Mouse (Mus musculus): ENCODE data around the gene Ift27.

Gene Ift27

DNA sequence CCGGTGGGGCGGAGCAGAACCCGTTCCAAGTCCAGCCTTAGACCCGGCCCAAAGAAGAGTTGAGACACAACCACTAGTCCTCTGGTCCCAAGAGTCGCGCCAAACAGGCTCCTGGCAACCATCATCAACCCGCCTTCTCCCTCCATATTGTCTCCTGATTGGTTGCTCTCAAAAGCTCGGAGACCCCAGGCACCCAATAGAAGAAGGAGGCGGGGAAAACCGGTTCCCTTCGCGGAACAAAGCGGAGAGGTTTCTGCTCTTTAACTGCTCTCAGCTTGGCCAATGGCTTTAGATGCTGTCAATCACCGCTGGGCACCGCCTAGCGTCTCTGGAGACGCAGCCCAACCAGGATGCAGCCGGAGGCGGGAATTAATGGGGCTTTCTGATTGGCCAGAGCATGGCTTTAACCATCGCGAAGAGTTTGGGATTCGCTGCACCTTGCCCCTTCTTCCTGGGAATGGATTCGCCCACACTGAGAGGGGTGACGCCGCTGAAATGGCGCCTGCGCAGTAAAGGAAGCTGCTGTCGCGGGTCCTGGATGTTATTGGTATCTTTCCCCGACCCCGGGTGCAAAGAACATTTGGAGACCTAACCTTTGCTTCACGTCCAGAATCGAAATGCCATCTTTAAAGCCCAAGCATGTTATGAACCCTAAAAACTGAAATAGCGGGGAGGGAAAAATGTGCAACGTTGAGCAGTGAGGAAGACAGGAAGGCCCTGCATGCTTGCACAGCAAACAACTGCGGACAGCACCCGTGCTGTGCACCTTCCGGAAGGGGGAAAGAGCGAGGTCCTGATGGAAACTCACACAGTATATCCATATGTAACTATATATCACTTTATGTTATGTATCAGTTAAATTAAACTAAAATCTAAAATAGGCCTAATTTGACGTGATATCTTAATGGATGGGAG, at the start of gene Ift27:
Ift27 (minus strand) TSS at position 136 of the 915 bp plus-strand sequence.
- DNase-seq (ENCODE audit: low spot score), result peak; percentile 99

DNA sequence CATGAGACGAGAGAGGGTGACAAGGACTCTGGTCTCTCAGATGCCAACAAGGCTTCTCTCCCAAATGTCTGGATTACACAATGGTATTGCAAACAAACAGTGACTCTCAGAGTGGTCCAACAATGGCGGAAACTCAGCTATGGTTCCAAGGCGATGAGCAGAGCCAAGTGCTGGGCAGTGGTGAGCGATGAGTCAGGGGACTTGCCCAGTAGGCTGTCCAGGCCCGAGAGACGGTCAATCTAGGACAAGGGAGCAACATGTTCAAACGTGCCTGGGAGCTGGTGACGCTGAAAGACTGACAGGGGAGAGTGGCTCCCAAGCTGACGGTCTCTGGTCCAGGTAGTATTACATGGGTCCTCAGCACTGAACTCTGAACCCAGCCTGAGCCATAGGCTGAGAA, 41.4 kb upstream of the Ift27 start:
- no peak for DNase-seq (ENCODE audit: low spot score)

DNA sequence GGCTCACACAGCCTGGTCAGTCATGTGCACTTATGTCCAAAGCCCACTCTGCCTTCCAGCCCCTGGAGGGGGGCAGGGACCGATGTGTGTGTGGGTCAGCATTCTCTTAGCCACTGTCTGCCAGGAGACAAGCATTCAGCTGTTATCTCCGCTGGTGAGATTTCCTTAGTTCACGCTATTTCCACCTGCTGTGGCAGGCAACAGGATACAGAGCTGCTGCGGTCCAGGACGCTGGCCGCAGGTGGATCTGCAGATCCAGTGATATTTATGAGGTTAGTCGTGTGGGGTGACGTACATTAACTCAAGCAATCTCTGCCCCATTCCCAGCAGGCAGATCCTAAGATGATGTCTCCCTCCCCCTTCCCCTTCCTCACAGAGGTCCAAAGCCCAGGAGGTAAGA, 37.5 kb upstream of the Ift27 start:
- no peak for DNase-seq (ENCODE audit: low spot score)

DNA sequence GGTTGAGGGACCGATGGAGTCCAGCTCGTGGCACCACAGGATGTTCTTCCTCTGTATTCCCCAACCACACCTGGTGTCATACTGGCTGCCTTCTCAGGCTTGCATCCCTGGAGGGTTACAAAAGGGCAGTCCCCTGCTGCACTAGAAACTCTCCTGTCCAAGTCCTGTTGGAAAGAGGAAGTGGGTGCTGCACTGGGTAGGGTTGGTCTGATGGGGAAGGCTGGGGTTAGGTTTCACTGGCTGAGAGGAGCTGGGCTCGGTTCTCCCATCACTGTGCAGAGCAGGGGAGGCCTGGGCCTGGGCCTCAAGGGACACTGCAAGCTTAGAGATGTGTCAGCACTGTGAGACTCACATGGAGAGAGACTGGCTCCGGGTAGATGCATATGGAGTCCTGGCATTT, 36.3 kb upstream of the Ift27 start:
- no peak for DNase-seq (ENCODE audit: low spot score)

DNA sequence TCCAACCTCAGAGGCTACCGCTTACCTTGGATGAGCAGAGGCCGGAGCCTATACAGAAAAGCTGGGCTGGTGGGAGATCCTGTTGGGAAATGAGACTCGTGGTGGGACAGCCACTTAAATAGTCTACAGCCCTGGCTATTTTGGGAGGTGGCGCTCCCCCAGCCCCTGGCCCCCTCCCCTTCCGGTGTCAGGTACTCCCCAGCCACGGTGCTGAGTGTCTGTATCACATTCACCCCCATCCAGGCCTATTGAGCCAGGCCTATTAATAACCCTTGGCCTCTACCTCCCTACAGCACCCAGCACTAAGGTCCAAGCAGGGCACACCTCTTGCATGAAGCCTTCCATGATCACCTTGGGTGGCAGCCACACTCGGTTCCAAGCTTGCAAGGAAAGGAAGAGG, 32.4 kb upstream of the Ift27 start, which contains the start of gene Pvalb:
Pvalb (minus strand) TSS at position 89 of the 400 bp plus-strand sequence.
- DNase-seq (ENCODE audit: low spot score), result no peak

DNA sequence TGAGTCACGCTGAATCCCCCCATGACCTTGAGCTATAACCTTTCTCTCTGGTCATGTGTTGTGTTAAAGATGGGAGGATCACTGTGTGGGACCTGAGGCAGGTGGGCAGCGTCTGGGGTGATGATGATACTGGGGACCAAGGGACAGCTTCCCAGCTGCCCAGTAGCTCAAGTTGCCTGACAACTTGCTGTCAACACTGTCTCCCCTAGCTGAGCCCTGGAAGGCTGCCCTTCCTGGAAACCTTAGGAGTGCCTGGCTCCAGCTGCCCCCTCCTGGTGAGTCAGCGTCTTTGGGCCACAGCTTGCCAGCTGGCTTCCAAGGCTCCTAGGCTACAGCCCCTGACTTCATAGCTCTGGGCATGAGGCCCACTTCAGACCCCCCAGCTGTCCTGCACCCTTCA, 31.3 kb upstream of the Ift27 start:
- no peak for DNase-seq (ENCODE audit: low spot score)

DNA sequence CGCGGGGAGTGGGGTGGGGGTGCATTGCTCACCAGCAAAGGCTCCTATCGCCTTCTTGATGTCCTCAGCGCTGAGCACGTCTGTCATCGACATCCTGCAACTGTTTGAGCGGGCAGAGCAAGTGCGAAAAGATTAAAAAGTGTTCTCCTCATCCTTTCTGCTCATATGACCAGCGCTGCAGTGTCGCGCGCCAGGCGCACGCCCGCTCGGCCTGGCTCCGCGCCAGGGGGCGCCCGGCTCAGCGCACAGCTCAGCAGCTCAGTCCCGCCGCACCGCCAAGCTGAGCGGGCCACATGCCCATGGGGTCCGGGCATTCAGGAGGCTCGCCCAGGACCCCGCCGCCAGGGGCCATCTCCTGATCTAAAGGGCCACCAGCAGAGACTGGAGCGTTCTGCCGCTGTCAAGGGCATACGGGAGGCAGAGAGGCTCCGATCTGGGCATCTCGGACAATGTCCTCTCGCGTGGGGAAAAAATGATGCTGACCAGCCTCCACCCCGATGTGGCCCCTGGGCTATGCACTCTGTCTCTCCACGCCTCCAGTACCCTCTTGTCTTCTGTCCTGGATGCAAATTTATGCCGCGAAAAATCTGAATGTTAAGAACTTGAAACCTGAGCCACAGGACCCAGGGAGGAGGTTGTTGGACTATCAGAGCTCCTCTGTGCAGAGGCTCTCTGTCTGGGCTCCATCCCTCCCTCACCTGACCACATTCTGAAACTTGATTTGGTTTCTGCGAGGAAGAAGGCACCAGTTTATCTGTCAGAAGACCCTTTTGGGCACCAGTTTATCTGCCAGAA, 30.3 kb upstream of the Ift27 start:
- DNase-seq (ENCODE audit: low spot score), result no peak

DNA sequence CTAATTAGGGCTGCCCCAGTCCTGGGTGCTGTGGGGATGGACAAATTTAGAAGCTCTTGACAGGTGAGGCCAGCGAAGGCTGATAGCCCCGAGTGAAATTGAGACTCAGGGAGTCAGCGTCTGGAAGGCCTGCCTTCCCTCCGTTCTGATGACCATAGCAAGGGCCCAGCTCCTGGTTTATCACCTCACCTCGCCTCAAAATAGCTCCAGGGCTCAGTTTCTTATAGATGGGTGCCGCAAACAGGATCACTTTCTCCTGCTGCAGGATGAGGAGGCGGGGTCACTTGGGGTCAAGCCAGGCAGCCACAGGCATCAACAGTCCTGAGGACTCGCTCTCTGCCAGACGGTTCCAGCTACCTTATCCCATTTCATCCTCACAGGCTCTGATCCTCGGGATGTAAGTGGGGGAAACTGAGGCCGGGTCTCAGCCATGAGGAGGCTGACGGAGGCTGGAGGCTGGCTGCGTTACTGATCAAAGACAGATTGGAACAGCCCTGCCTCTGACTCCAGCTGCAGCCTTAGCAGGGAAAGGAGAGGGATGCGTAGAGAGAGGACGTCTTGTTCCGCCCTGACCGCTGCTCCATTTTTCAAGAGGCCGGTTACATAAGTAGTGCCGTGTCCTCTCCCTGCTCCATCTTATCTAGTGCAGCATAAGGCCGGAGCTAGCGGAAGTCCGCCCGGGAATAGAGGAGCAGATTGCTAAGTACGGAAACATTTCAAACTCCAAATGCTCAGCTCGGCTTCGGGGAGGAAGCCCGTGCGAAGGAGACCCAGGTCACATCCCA, 21.4 kb upstream of the Ift27 start:
- DNase-seq (ENCODE audit: low spot score), result no peak

DNA sequence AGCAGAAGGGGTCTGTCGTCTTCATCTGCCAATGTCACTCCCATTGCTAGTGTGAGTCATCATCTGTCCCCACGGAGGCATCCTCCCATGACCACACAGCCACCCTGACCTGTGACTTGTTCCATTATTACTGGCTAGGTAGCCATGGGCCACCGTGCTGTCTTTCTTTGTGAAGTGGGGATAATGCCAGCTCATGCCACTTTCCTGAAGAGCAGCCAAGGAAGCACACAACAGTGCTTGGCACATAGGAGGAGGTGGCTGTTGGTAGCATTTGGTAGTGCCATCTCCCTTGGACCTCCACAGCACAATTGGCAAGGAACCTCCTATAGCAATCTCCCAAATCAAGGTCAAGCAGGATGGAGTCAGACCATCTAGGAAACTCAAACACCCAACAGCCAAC, 20.4 kb upstream of the Ift27 start:
- DNase-seq (ENCODE audit: low spot score), result no peak

DNA sequence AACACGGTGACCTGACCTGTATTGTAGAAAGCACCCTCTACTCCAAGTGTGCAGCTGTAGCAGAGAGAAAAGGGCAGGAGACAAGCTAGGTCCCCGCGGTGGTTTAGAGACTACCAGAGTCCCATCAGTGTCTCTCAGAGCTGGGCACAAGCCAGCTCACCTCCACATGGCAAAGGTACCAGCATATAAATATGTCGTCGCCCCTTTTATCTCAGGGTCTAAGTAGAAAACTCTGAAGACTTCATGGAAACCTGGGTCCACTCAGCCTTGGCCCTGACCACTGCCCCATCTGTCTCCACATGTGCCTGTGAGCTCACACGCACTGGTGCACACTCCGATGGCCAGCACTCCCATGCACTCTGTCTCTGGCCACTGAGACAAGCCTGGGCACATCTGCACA, 15.7 kb upstream of the Ift27 start:
- no peak for DNase-seq (ENCODE audit: low spot score)

DNA sequence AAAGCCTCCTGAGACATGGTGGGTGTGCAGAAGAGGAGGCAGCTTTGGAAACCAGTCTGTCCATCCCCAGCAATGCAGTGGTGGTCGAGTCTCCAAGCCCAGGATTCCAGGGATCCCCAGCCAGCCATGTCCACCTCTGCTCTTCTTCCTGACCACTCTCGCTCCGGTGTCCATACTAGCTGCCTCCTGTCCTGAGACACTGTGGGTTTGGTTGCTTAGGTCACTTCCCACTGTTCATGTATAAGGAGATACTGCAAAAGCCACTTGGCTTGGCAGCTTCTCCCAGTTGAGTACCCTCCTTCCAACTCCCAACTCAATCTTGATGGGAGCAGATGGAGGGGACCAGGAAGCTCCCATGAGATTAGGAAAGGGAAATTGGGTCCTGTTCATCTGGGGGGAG, 14.6 kb upstream of the Ift27 start:
- no peak for DNase-seq (ENCODE audit: low spot score)

DNA sequence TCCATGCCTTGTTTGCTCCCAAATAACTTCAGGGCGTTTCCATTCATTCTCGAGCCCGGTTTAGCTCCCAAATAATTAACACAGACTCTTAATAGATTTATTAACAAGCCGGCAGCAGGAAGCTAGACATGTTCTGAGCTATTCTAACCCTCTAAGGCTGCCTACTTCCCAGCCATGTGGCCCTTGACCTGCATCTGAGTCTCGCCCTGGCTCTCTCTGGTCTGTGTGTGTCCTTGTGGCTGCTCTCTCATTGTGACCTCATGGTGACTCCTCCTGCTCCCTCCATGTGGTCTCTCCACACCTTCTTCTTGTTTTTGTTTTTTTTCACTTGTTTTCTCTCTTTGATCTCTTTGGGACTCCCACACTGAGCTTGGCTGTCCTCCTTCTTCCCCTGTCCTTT, 13.0 kb upstream of the Ift27 start:
- DNase-seq (ENCODE audit: low spot score), result no peak

DNA sequence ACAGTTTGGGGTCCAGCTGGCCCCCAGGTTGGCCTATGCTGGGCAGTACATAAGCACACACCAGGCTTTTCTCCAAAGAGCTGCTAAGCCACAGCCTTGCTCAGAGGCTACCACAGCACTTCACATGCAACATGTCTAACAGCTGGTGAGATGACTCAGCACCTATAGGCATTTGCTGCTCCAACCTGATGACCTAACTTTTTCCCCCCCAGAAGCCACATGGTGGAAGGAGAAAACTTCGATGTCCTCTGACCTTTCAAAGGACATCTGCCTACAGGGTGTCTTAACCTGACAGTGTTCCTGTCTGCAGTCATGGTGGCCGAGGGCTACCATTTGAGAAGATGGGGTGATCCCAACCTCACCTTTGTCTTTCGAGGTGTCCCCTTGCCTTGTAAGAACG, 11.7 kb upstream of the Ift27 start:
- no peak for DNase-seq (ENCODE audit: low spot score)

DNA sequence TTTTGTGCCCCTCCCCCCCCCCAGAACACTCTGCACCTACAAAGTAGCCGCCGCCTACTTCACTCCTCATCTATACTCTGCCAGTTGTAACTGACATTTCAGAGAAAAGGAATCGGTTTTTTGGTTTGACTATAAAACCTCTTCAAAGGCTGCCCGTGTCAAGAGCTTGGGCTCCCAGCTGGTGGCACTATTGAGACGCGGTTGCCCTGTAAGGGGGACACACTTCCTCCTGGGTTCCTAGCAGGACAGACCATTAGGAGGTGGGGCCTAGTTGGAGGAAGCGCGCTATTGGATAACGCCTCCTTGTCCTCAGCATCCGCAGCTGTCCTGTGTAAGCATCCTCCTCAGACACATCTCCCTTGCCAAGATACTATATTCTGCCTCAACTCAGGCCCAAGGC, 10.9 kb upstream of the Ift27 start:
- no peak for DNase-seq (ENCODE audit: low spot score)

DNA sequence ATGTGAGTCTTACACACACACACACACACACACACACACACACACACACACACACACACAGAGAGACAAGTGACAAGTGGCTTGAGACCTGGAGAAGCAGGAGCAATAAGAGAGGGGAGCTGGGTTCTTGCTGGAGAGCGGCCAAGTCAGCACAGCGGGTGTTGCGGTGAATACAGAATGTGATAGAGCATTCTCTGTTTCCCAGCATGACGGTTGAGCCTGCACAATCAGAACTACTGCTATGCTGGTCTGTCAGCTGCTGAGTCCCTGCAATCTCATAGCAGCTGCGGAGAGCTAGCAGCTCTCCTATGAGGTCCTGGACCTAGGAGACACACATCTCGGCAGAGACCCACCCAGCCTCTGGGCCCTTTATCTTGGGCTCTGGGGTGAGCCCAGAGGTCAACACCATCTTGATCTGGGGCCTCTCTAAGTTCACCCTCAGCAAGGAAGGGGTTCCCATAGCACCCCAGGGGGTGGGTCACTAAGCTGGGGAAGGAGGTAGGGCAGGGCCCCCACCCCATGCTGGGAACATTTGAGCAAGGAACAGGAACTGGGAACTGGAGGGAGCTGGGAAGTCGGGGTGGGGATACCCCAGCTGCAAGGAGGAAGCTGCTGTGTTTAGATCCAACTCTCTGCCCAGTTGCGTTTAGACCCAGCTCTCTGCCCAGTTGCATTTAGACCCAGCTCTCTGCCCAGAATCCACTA, 7.9 kb upstream of the Ift27 start:
- DNase-seq (ENCODE audit: low spot score), result no peak

DNA sequence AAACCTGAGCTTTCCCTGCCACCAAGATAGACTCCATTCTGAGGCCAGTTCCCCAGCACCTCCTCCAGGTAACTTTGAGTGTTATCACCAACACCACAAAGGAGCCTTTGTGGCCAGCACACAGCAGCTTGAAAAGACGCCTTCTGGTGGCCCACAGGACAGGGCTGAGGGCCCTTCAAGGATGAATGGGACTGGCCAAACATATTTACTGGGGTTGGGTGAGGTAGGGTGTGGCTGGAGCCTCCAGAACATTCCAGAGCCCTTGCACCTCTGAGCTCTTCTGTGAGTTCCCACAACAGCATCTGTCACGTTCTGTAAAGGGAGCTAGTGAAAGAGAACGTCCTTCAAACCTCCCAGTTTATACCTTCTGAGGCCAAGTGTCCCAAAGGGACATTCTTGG, 5.9 kb upstream of the Ift27 start:
- no peak for DNase-seq (ENCODE audit: low spot score)

DNA sequence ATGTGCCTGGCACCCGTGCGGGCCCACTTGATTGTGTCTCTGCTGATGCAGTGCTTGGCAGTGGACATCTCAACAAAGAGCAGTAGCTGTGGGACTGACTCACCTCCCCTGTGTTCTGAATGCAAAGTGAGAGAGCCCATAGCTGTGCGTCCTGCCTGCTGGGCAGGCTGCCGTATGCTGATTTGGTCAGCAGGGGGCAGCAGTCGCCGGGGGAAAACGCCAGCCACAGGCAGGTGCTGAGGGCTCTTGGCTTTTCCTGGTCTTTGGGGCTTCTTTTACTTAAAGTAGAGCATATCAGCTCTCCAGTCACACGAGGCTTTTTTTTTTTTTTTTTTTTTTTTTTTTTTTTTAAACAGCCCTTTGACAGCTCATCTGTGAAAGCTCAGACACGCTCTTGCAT, 4.5 kb upstream of the Ift27 start:
- peak; percentile 41 for DNase-seq (ENCODE audit: low spot score)

DNA sequence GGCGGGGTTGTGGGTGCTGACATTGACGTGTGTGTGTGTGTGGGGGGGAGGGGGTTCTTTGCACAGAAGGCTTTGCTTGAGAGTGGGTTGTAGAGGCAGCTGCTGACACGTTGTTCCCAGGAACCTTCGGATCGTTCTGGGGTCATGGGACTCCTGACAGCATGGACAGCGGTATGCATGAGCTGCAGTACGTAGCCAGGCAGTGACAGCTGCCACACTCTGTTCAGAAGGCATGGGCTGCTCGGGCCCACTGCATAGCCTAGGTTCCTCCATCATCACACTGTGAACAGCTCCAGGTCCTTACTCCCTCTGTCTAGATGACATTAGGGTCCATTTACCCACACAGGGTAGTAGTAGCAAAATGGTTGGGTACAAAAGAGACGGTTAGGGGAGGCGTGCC, 3.4 kb upstream of the Ift27 start:
- DNase-seq (ENCODE audit: low spot score), result no peak

DNA sequence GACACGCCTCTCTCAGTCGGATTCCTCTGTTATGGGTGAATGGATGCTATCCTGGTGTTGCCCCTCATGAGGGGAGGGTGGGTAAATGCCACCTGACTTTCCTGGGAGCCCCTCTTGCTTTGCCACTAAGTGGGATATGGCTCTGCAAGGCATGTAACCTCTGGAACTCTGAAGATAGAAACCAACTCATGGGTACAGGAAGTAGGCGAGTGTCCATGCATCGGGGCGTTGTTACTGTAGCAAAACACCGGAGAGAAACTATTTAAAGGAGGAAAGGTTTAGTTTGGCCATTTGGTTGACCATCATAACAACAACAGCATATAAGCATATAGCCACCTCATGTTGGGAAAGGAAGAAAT, 959 bp upstream of the Ift27 start:
- DNase-seq (ENCODE audit: low spot score), result peak; percentile 7

DNA sequence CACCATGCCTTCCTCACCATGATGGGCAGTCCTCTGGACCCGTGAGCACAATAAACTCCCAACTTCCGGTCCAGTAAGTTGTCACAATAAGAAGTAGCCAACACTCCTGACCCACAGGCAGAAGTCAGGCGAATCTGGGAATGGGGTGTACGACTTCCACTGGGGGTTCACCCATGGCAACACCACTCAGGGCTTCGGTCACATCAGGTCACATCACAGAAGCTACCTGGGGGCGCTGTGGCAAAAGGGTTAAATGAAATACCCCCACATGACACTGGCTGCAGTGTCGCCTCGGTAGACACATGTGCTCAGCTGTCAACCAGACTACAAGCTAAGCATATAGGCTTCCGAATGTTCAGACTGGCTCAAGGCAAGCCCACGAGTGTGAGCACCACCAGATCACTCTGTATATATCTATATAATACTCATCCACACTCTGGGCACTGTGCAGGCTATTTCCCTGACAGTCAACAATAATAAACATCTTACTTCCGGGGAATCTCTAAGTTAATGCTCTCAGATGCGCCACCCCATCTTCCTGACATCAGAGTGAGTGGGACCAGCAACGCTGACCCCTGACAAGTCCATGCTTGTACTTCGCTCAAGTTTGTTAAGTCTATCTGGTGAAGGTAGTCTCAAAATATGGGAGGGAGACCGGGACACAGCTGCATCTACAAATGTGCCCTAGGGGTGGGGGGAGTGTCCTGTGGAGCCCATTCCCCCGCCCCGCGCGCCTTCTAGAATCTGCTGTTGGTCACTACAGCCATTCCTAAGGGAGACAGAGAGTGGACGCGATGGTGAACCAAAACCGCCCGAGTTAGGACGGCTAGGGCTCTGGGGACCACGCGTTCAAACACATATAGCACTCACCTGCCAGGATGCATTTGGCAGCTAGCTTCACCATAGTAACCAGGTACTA, 749 bp downstream of the Ift27 start:
- DNase-seq (ENCODE audit: low spot score), result peak; percentile 22

Measured in c-Kit-positive CD71-positive TER-119-positive erythroid progenitor cells, embryonic 14.5 days (primary cell).